Mouse (Mus musculus) MEL (cell line): ENCODE data around the gene Sema6c.

Source experiments
- CTCF ChIP-seq, 3 experiments: IDR thresholded peaks in 2 of 3; conservative IDR thresholded peaks in 1 of 3; 2 replicates each; pipeline ENCODE4 v1.5.1; 2011 to 2012; ENCODE audit warnings: low read length in 3 of 3, low read depth in 2 of 3, mild to moderate bottlenecking in 2 of 3, improper control_type of control experiment in 1 of 3, inconsistent platforms in 1 of 3, mixed read lengths in 1 of 3, moderate library complexity in 1 of 3; ENCODE audit not compliant: control insufficient read depth in 1 of 3, insufficient read depth in 1 of 3, poor library complexity in 1 of 3, severe bottlenecking in 1 of 3
- EP300 ChIP-seq, 2 experiments: IDR thresholded peaks; 2 replicates each; pipeline ENCODE4 v1.6.1; 2011; ENCODE audit warnings: improper control_type of control experiment in 2 of 2, low read length in 2 of 2, low read depth in 1 of 2, mild to moderate bottlenecking in 1 of 2
- KAT2A ChIP-seq: conservative IDR thresholded peaks from 2 replicates; pipeline ENCODE4 v1.6.1; 2012; ENCODE audit warnings: low read depth, low read length, improper control_type of control experiment, inconsistent platforms
- MAX ChIP-seq: IDR thresholded peaks from 2 replicates; pipeline ENCODE4 v1.6.1; 2011; ENCODE audit warnings: low read length, improper control_type of control experiment
- MYC ChIP-seq: IDR thresholded peaks from 2 replicates; pipeline ENCODE4 v1.6.1; 2011; ENCODE audit warnings: low read depth, mild to moderate bottlenecking, low read length, improper control_type of control experiment, moderate library complexity
- POLR2AphosphoS5 ChIP-seq: IDR thresholded peaks from 2 replicates; pipeline ENCODE4 v1.6.1; 2012; ENCODE audit warnings: low read depth, borderline replicate concordance, mild to moderate bottlenecking, inconsistent platforms, low read length, moderate library complexity, mixed read lengths
- TBP ChIP-seq: IDR thresholded peaks from 2 replicates; pipeline ENCODE4 v1.8.0; 2011; ENCODE audit warnings: low read depth, low read length, improper control_type of control experiment
- TCF12 ChIP-seq: IDR thresholded peaks from 2 replicates; pipeline ENCODE4 v1.6.1; 2014; ENCODE audit warnings: low read depth, mild to moderate bottlenecking, inconsistent platforms, low read length, improper control_type of control experiment, moderate library complexity
- USF2 ChIP-seq, 2 experiments: IDR thresholded peaks; 2 replicates each; pipeline ENCODE4 v1.6.1; 2011 to 2012; ENCODE audit warnings: improper control_type of control experiment in 2 of 2, low read length in 2 of 2, borderline replicate concordance in 1 of 2, inconsistent platforms in 1 of 2, low read depth in 1 of 2, mild to moderate bottlenecking in 1 of 2; ENCODE audit not compliant: insufficient read depth in 1 of 2
- ZC3H11A ChIP-seq: IDR thresholded peaks from 2 replicates; pipeline ENCODE4 v1.6.1; 2012; ENCODE audit warnings: low read depth, mild to moderate bottlenecking, inconsistent platforms, low read length, improper control_type of control experiment

DNA sequence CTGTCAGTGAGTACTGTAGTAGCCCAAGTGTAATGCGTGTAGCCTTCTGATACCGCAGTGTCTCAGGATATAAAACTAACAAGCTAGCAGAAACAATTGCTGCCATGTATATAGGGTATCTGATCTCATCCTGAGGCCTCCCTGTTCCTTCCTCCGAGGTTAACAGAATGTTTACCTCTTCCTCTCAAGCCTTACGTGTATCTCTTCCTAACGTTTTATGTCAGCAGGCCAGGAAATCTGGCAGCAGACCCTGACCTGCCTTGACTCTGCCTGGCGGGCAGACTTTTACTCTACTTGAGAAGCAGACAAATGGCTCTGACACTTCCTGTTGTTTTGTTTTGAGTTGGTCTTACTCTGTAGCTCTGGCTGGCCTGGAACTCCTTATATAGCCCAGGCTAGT, 38.7 kb upstream of the Sema6c start:
- TF ChIP-seq EP300 (IDR thresholded peaks at IDR 0.05; ENCODE audit: low read depth in 1 of 2, low read length in 2 of 2), result no peak
- no peak for TF ChIP-seq POLR2AphosphoS5
- no peak for TF ChIP-seq MAX
- no peak for TF ChIP-seq KAT2A
- TF ChIP-seq CTCF (IDR thresholded peaks at IDR 0.05 in 2 of 3, conservative IDR thresholded peaks at IDR 0.05 in 1 of 3; ENCODE audit: control insufficient read depth in 1 of 3, insufficient read depth in 1 of 3, low read depth in 2 of 3, low read length in 3 of 3, poor library complexity in 1 of 3, severe bottlenecking in 1 of 3), result no peak
- TF ChIP-seq TCF12, result no peak
- TF ChIP-seq ZC3H11A, result no peak
- TF ChIP-seq MYC, result no peak
- TF ChIP-seq USF2 (IDR thresholded peaks at IDR 0.05; ENCODE audit: borderline replicate concordance in 1 of 2, insufficient read depth in 1 of 2, low read depth in 1 of 2, low read length in 2 of 2), result no peak
- no peak for TF ChIP-seq TBP
